Mouse (Mus musculus): ENCODE measurements around the gene Cdk2ap1. TPM values are rescaled to one million over a fixed set of nuclear protein-coding genes. Genes with fewer than 3 reads are reported as not detected.
"Not testable (repeated sequence)": the region's sequence is repeated elsewhere in the genome, so short reads cannot be mapped to it uniquely, and the experiment has no call there.

Gene Cdk2ap1
- total RNA-seq, 2 experiments from 2014 or later: 125 to 141 TPM

DNA sequence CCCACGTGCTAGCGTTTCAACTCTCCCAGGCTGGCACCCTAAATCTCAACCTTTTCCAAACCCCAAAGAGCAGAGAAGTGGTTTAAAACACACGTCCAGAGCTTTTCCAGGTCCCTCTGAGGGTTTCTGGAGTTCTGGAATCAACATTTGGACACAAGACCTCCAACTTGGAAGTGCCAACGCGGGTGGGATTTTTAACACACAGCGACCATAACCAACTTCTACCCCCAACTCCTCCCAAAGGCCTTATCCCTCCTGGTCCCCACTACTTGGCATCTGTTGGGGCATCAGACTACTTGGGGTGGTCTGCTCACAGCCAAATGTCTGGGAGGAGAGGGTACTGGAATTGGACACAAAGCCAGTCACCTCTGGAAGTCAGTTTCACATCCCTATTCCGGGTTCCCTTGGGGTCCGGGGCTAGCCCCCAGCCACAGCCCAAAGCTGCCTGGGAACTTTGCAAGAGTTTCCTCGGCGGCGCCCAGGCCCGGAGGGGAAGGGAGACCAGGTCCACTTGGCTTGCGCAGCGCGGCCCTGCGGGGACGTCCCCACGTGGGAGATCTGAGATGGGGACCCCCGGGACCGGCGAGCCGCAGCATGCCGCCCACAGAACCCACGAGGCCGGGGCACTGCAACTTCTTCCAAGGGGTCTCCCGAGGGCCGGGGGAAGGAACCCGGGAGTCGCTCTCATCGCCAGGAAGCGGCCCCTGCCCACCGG, 9.7 kb downstream of the Cdk2ap1 start:
- no peak for DNase-seq (ENCODE audit: low spot score in 2 of 2)
- intact Hi-C loops (cut with DNase I): no loop called here

DNA sequence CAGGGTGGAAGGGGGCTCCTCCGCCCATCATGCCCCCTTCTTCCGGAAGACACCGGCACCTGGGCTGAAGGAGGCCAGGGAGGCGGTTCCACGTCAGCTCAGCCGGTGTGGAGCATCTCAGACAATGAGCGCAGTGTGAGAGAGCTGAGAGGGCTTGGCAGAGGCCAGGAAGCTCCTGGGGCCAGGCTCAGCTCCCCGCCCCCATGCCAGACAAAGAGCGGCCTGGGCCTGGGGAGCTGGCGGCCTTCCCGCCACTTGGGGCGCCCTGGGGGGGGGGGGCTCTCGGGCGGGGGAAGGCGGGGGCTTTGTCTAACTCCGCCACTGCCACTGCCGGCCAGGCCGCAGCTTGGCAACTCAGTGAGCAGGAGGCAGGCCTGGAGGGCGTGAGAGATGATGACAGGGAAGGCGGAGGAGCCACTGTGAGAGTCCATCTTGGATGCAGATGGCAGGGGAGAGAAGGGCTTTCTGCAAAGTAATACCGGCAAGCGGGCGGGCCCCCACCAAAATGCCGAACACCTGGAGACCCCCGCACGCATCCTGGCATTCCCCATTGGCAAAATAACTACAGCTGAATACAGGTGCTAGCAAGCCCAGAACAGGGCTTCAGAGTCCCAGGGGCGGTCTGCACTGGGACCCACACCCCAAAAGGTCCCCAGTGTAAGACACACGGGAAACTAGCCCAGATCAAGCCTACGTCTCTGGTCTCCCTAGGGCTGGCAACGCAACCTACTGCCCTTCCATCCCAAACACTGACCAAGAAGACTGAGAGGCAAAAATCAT, 10.6 kb downstream of the Cdk2ap1 start:
- peak; percentile 75 to 78 for DNase-seq (ENCODE audit: low spot score in 2 of 2)
- intact Hi-C loops (cut with DNase I): no loop called here

- no peak for DNase-seq (ENCODE audit: low spot score in 2 of 2)
- intact Hi-C loops (cut with DNase I): no loop called here
Observed at GRCm38 (mm10) chr5:124351604-124352003, 11.3 kb downstream of the Cdk2ap1 start.

DNA sequence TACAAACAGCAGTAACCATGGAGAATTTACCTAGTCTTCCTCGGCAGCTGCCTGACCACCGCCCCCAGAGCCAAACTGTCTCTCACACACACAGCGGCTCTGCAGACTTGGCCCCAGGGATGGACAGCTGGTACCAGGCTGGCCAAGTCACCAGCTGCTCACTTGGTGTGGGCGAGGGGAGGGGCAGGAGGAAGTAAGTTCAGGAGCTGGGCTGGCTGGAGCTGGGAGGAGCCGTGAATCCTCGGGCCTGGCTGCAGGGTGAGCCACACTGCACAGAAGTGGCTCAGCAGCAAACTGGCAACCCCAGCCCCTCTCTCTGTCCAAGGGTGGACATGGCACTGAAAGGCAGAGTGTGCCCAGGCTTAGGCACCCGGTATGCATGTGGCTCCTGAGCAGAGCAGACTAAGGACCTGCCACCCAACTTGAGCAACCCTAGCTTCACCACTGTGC, 11.7 kb downstream of the Cdk2ap1 start:
- intact Hi-C loops (cut with DNase I): no loop called here

GRCm38 (mm10) chr5:124350350-124350749, 12.5 kb downstream of the Cdk2ap1 start:
- intact Hi-C loops (cut with DNase I): no loop called here
- no peak for DNase-seq (ENCODE audit: low spot score in 2 of 2)

More for the DNA sequence above, 11.7 kb downstream of the Cdk2ap1 start:
- DNase-seq (ENCODE audit: low spot score in 2 of 2): peak; percentile 70 to 89

DNA sequence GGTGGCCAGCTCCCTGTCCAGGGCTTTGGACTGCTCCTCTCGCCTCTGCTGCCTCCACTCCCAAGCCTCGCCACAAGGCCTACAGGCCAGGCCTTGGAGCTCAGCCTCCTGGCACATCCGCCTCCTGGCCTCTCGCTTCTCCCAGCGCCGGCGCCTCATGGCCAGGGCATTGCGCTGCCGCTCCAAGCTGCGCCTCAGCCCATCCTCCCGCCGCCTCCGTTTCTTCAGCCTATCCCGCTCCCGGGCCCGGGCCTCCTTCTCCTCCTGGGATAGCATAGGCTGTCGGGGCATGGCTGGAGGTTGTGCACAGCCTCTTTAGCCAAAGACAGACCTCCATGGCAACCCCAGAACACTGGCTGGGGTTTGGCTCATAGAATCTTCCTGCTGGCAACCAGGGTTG, 13.7 kb downstream of the Cdk2ap1 start:
- intact Hi-C loops (cut with DNase I): no loop called here

DNA sequence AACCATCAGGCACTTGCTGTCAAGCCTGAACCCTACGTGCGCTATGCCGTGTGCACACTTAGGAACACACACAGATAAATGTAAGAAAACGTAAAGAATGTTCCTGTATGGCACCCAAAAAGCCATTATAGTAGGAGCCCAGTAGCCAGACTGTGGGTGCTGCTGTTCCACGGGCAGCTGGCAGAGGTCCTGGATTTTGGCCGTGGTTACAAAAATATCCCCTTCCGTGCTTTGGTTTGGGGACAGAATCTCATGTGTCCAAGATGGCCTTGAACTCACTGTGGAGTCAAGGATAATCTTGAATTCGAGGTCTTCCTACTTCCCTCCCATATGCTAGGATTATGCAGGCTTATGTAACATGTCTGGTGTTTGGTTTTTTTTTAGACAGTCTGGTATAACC, 20.0 kb downstream of the Cdk2ap1 start:
- intact Hi-C loops (cut with DNase I): no loop called here
- no peak for DNase-seq (ENCODE audit: low spot score in 2 of 2)

More for the DNA sequence above, 13.7 kb downstream of the Cdk2ap1 start:
- DNase-seq (ENCODE audit: low spot score in 2 of 2): no peak

DNA sequence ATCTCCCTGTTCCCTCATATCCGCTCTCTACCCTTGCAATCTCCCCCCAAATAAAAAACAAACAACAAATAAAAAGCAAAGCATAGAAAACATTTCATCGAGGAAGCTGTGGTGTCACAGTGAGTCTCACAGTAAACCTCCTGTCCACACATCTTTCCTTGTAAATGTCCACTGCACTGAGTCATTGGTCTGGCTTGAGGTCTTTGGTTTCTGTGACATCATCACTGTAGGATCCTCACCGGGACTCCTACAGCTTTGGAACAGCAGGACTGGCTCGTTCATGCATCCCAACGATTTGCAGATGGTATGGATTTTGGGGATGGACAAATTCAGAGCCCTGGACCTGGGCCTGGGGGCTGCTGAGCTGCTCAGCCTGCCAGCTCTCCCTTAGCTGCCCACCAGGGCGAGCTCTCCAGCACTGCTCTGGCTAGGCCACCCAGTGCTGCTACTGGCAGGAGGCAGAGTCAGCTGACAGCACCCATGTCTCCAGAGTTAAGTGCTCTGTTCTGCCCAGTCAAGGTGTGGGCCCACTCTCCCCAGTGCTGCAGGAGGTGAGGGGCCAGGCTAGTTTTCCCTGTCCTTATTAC, 21.0 kb downstream of the Cdk2ap1 start:
- intact Hi-C loops (cut with DNase I); DNase-seq (ENCODE audit: low spot score in 2 of 2): not testable (repeated sequence)

DNA sequence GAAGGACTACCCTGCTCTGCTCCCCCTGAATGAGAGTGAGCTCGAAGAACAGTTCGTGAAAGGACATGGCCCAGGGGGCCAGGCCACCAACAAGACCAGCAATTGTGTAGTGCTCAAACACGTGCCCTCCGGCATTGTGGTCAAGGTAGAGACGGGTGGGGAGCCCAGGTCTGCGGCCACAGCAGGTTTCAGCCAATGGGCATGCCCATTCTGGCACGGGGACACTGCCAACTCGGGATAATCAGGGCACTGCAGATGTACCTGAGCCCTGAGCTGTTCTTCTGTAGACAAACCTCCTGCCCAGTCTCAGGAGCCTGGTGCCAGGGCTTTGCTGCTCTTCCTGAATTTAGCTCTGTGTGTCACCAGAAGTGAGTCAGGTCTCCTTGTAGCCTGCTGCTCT, 24.1 kb downstream of the Cdk2ap1 start:
- DNase-seq (ENCODE audit: low spot score in 2 of 2): no peak
- intact Hi-C loops (cut with DNase I): no loop called here

DNA sequence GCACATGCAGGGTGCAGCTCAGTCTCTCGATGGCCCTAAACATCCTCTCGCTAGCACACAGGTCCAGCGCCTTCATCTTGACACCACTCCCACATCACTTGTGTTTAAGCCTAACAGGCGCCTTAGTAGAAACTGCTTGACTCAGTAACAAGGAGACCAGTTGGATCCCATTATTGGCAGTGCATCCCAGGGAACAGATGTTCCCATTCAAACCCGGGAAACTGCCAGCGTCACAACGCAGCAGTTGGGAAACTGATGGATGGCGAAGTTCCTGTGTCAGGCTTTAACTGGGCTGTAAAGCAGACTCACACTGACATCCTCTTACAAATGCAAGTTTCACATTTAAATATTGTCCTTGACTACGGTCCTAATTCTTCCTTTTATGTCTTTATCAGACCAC, 25.0 kb downstream of the Cdk2ap1 start:
- intact Hi-C loops (cut with DNase I): no loop called here

GRCm38 (mm10) chr5:124337103-124337502, 25.8 kb downstream of the Cdk2ap1 start:
- intact Hi-C loops (cut with DNase I): no loop called here
- DNase-seq (ENCODE audit: low spot score in 2 of 2): no peak

More for the DNA sequence above, 25.0 kb downstream of the Cdk2ap1 start:
- DNase-seq (ENCODE audit: low spot score in 2 of 2): peak; percentile 64 to 67

DNA sequence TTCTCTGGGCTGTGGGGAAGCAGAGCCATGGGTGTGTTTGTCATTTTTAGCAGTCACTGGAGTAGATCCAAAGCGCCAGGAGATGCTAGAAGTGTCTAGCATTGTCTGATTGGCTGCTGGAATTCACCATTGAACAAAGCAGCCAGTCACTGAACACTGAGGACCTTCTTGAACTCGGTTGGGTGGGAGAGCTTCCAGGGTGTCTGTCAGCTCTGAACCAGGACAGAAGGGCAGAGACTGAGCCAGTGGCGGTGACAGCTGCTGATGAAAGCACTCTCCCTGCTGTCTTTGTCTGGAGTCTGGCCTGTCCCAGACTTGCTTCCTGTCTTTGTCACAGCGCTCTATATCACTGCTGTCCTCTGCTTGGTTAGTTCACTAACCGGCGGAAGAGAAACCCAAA, 28.5 kb downstream of the Cdk2ap1 start:
- peak; percentile 63 to 84 for DNase-seq (ENCODE audit: low spot score in 2 of 2)
- intact Hi-C loops (cut with DNase I): no loop called here

DNA sequence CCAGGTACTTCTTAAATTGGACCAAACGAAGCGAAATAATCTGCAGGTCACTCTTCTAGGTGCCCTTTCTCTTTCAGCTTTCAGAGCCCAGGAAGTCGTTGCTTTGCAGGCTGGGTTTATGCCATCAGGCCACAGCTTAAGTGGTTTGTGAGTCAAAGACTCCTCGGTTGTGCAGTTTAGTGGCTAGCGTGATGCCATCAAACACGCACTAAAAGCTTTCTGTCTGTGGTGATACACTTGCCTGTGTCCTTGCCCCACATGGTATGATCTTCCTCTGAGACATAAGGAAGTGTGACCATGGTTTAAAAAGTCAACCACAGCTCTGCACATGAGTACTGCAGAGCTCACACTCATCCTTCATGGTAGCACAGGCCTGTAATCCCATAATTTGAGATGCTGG, 32.8 kb downstream of the Cdk2ap1 start:
- intact Hi-C loops (cut with DNase I): no loop called here
- DNase-seq (ENCODE audit: low spot score in 2 of 2): no peak

DNA sequence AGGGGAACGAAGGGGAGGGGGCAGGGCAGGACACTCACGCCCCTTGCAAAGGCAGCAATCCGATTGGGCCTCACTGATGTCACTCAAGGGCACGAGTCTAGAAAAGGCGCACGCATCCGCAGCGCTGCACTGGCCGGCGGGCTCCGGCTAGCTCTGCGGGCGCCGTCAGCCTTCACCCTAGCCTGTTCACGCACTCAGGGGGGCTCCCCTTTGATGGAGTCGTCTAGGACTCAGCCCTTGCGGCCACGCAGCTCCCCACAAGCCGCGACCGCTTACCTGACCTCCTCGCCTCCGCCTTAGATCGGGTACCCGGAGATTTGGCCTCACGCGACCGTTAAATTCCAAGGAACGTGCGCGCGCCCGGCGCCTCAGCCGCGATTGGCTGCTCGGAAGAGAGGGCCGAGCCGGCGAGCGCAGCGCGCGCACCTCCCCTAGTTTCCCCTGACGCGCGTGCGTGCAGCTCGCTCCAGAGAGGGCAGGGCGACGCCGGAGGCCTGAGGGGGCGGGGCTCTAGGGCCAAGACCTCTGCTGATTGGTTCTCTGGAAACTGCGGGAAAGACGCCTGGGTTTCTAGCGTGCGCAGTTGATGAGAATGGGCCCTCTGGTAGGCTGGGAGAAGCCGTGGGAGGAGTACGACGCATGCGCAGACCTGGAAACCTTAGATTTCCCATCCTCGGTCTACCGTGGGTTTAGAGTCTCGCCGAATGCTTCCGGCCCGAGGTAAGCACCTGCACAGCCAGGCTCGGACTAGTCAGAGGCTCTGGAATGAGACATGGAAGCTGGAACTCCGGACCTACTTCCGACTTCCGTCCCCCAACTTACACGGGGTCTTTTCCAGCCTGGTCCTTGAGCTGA, 35.1 kb downstream of the Cdk2ap1 start, which contains the start of the genes Mphosph9 and 2810006K23Rik:
Gene Mphosph9 (minus strand): TSS at position 463 of the 855 bp plus-strand sequence.
Gene 2810006K23Rik (plus strand): TSS at position 580 of the 855 bp plus-strand sequence.
- peak; percentile 99 to 100 for DNase-seq (ENCODE audit: low spot score in 2 of 2)
- intact Hi-C loops (cut with DNase I): no loop called here

DNA sequence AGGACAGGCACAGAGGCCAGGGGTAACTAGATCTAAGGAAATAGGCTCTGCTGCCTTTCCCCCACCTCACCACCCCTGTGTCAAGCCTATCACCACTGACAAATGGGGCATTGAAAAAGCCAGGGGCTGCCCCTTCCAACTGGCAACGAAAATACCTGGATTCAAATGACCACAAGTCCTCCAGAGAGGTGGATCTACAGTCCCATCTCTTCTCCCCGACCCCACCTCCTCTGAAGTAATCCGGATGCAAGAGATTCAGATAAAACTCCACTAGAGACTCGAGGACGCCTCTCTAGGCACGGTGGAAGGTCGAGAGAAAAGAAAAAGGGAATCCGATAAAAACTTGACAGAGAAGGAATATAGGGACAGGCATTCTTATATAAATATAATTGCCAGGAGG, 36.1 kb downstream of the Cdk2ap1 start:
- DNase-seq (ENCODE audit: low spot score in 2 of 2): no peak
- intact Hi-C loops (cut with DNase I): no loop called here

DNA sequence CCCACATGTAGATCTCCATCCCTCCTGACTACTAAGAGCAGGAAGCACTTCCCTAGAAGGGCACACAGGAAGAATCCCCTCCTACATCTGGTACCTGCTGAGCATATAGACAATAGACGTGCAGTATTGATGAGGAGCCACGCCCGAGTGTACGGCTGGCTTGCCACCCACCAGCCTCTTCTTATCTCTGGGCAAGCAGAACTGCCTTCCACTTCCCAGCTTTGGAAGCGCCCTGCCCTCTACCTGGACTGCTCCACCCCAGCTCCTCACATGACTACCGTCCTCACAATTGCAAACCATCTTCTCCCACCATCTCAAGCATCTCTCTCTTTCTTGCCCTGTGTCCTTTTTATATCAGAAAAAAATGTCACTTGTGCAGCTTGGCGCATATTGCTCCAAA, 45.2 kb downstream of the Cdk2ap1 start:
- no peak for DNase-seq (ENCODE audit: low spot score in 2 of 2)

DNA sequence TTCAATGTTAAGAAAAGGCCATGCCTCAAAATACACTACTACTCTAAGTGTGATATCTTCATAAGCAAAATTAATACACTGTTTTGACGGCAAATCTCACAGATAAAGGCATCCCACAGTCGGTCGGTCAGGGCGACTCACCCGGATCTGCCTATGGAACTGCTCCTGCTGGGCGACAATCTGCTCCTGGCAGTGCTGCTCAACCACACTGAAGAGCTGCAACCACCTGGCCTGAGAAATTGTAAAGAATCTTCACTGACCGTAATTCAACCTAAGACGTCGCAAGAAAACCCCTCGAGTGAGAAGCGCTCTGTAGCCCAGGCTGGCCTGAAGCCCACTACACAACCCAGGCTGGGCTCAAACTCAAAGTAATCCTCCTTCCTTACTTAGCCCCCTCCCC, 46.9 kb downstream of the Cdk2ap1 start:
- no peak for DNase-seq (ENCODE audit: low spot score in 2 of 2)

More for the DNA sequence above, 45.2 kb downstream of the Cdk2ap1 start:
- intact Hi-C loops (cut with DNase I): no loop called here

DNA sequence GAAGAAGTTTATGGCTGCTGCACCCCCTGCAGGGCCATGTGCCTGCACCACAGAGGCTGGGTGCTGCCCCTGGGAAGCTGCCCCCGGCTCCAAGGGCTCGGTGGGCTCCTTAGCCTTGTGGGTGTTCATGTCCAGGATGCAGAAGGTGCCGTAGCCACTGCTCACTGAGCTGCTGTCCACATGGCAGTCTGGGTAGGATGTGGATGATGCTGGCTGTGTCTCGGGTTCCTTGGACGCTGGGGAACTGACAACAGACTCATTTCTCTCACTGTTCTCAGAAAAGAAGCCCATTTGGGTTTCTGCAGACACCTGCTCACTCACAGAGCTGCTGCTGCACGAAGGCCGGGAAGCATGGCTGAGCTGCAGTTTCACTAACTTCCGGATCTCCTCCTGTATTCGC, 47.4 kb downstream of the Cdk2ap1 start:
- no peak for DNase-seq (ENCODE audit: low spot score in 2 of 2)
- intact Hi-C loops (cut with DNase I): no loop called here

More for the DNA sequence above, 46.9 kb downstream of the Cdk2ap1 start:
- intact Hi-C loops (cut with DNase I): no loop called here

- intact Hi-C loops (cut with DNase I): no loop called here
- DNase-seq (ENCODE audit: low spot score in 2 of 2): no peak
Observed at GRCm38 (mm10) chr5:124310091-124310490, 52.8 kb downstream of the Cdk2ap1 start.

All from left cerebral cortex, postnatal 14 days (tissue).